ENCODE assay signal across 18 mouse cellular contexts in genomic region chr3:156925102-156925501, GRCm38 (mm10).
"Had no signal": no experiment of that assay in that cellular context is flagged by ENCODE, and none has a peak within 500 bp of the region (broad histone marks: within the 10 kb centered on the region; RNA-seq: fewer than 3 reads in every experiment).

No protein-coding gene starts in this region.

- H3K9me3 ChIP-seq: liver, embryonic 12.5 days; lung, embryonic 15.5 days; midbrain, embryonic 12.5 days; neural tube, embryonic 13.5 days; neural tube, embryonic 15.5 days had no signal

- H3K9ac ChIP-seq: liver, embryonic 12.5 days; liver, embryonic 14.5 days; lung, embryonic 15.5 days; midbrain, embryonic 12.5 days; neural tube, embryonic 13.5 days; neural tube, embryonic 15.5 days had no signal

- H3K27me3 ChIP-seq: liver, embryonic 12.5 days; lung, embryonic 15.5 days; midbrain, embryonic 12.5 days; neural tube, embryonic 13.5 days; neural tube, embryonic 15.5 days had no signal

- H3K36me3 ChIP-seq: liver, embryonic 12.5 days; lung, embryonic 15.5 days; midbrain, embryonic 12.5 days; neural tube, embryonic 13.5 days; neural tube, embryonic 15.5 days had no signal

- H3K27ac ChIP-seq: liver, embryonic 12.5 days; liver, embryonic 14.5 days; midbrain, embryonic 12.5 days; neural tube, embryonic 13.5 days; neural tube, embryonic 15.5 days had no signal

- H3K4me1 ChIP-seq: liver, embryonic 12.5 days; midbrain, embryonic 12.5 days; neural tube, embryonic 15.5 days had no signal

- H3K4me2 ChIP-seq: liver, embryonic 12.5 days; lung, embryonic 15.5 days; midbrain, embryonic 12.5 days; neural tube, embryonic 13.5 days; neural tube, embryonic 15.5 days had no signal

- DNase-seq: lung, postnatal 4 days; midbrain, embryonic 14.5 days; retina, postnatal 1 day; right cerebral cortex, adult 18-20 months; right cerebral cortex, postnatal 25 days; right cerebral cortex, postnatal 4 days; spleen, adult 18-20 months; thymus, adult 18-20 months; thymus, postnatal 14 days; thymus, postnatal 36 days had no signal

- ATAC-seq: liver, embryonic 12.5 days; midbrain, embryonic 16.5 days had no signal

- H3K4me3 ChIP-seq: liver, embryonic 12.5 days; lung, embryonic 15.5 days; midbrain, embryonic 12.5 days; myocyte; neural tube, embryonic 13.5 days; neural tube, embryonic 15.5 days had no signal
